Mouse (Mus musculus) ES-E14 (cell line): ENCODE data around the gene Dnaja4. TPM values are rescaled to one million over a fixed set of nuclear protein-coding genes. Genes with fewer than 3 reads are reported as not detected.

Experiments
- DNase-seq: peaks from one replicate; pipeline ENCODE4 v3.0.0-alpha.2; 2013; ENCODE audit warnings: low read depth, low spot score
- H3K27ac ChIP-seq: 2 replicates; pipeline ENCODE4 v1.5.1; 2012; ENCODE audit warnings: low read depth, mild to moderate bottlenecking, low read length, moderate library complexity, mixed read lengths; ENCODE audit not compliant: poor library complexity, insufficient read depth, severe bottlenecking
- H3K36me3 ChIP-seq: 2 replicates; pipeline ENCODE4 v1.6.1; 2012; ENCODE audit warnings: mild to moderate bottlenecking, low read length, moderate library complexity, mixed read lengths; ENCODE audit not compliant: control insufficient read depth, poor library complexity, insufficient read depth, severe bottlenecking
- H3K4me1 ChIP-seq, 2 experiments: fragments of 150-350 bp in 1 of 2; sonication (generic) in 1 of 2; 2 replicates each; pipeline ENCODE4 v1.6.1; 2012; ENCODE audit warnings: low read length in 2 of 2, mild to moderate bottlenecking in 1 of 2, mixed read lengths in 1 of 2; ENCODE audit not compliant: control insufficient read depth in 2 of 2, insufficient read depth in 2 of 2, poor library complexity in 1 of 2
- H3K4me3 ChIP-seq, 2 experiments: fragments of 150-350 bp in 1 of 2; sonication (generic) in 1 of 2; 2 replicates each; pipeline ENCODE4 v1.5.1; 2012; ENCODE audit warnings: low read length in 2 of 2, low read depth in 1 of 2, mild to moderate bottlenecking in 1 of 2, mixed read lengths in 1 of 2; ENCODE audit not compliant: insufficient read depth in 1 of 2, poor library complexity in 1 of 2, severe bottlenecking in 1 of 2
- H3K9ac ChIP-seq: 2 replicates; pipeline ENCODE4 v1.6.1; 2012; ENCODE audit warnings: low read depth, mild to moderate bottlenecking, low read length, mixed read lengths; ENCODE audit not compliant: poor library complexity, insufficient read depth, severe bottlenecking
- H3K9me3 ChIP-seq: fragments of 150-350 bp; sonication (generic); 2 replicates; pipeline ENCODE4 v1.6.1; 2012; ENCODE audit warnings: low read depth, mild to moderate bottlenecking, low read length; ENCODE audit not compliant: control insufficient read depth, insufficient read depth
- CHD2 ChIP-seq: IDR thresholded peaks from 2 replicates; pipeline ENCODE4 v1.6.1; 2014; ENCODE audit warnings: mild to moderate bottlenecking, low read depth, low read length, inconsistent platforms
- HCFC1 ChIP-seq: IDR thresholded peaks from 2 replicates; pipeline ENCODE4 v1.6.1; 2012; ENCODE audit warnings: low read length, inconsistent platforms, borderline replicate concordance; ENCODE audit not compliant: insufficient read depth
- MAFK ChIP-seq: IDR thresholded peaks from 2 replicates; pipeline ENCODE4 v1.6.1; 2014; ENCODE audit warnings: mild to moderate bottlenecking, low read depth, low read length, inconsistent platforms; ENCODE audit not compliant: insufficient read depth
- ZC3H11A ChIP-seq: IDR thresholded peaks from 2 replicates; pipeline ENCODE4 v1.6.1; 2012; ENCODE audit warnings: low read depth, mild to moderate bottlenecking, inconsistent platforms, low read length, borderline replicate concordance
- ZNF384 ChIP-seq: IDR thresholded peaks from 2 replicates; pipeline ENCODE4 v1.6.1; 2012; ENCODE audit warnings: low read depth, low read length, inconsistent platforms
- in situ Hi-C, 2 experiments: fragments of 600-800 bp; cut with MboI; formaldehyde crosslinking; loops; one replicate each; pipeline ENCODE4 v1.15.1; 2025; ENCODE audit warnings: low sequenced_read_pairs in 2 of 2, inconsistent platforms in 1 of 2; ENCODE audit not compliant: unreplicated experiment in 2 of 2
- total RNA-seq: library from RNA; depleted of rRNA; stranded (reverse); fragments of 300-350 nt; gene quantifications from 2 replicates; pipeline ENCODE4 v1.2.3, GENCODE M21; 2012

Gene Dnaja4
- total RNA-seq, 1 experiment = 1.3 TPM

DNA sequence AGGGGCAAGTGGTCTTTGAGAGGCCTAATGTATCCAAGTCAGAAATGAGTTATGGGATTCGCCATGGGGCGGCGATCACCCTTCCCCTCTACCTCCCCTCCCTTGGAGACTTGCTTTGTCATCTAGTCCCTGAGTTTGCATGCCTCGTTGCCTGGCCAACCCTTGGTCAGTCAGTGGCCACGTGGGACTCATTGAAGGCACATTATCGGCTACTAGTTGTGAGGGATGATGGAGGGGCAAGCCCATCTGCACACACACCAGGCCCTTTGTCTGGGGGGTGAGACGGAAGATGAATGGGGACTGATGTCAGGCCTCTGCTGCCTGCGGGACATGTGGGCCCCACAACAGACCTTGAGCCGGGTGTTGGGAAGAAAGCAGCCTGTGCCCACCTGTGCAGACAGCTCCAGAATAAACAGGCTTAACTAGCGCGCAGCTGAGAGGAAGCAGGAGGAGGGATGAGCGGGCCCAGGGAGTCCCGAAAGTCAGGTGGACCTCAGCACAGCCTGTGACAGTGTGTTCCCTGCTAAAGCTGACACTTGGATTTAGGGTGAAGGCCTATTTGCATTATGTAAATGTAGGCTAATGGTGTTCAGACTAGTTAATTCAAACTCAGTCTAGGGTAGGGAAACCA is 47.2 kb downstream of the Dnaja4 start:
- in situ Hi-C loops = loop anchor here in 1 of 2 experiments (10.0 to 25.0 kb wide), 2 partner anchors 59 to 366 kb away; no protein-coding TSS in a partner anchor

DNA sequence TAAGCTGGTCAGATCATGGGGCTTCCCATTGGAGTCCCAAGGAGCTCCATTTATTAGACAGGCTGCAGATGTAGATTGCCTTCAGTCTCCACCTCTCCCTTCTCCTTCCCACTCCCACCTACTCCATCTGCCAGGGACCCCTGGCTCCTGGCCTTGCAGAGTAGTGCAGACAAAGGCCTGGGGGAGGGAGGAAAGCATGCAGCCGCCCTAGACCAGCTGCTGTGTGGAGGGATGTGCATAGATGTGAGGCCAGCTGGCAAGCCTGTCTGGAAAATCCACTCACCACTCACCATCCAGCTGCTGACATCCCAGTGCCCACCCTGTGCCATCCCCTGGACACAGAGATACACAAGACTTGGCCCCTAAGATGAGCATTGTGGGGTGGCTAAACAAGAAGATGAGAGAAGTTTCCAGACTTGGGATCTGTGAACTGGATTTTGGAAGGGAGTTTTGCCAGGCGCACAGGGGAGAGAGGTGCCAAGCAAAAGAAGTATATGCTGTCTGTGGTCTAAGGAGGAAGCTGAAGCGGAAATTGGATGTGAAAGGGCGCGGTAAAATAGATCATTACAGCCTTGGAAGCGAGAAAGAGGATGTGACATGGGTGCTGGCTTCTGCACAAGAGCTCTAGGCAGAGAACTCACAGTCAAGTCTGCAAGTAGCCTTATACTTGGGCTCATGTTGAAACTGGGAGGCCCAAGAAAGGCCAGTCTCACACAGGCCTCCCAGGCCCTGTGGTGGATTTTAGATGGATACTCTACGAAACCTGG is 51.7 kb downstream of the Dnaja4 start:
- in situ Hi-C loops = no loop called here
- H3K36me3 ChIP-seq = no peaks in the 10 kb centered on the region
- no peak for TF ChIP-seq ZNF384
- no peak for TF ChIP-seq CHD2
- TF ChIP-seq MAFK = no peak
- no peak for TF ChIP-seq HCFC1
- no peak for TF ChIP-seq ZC3H11A
- H3K27ac ChIP-seq = no peak overlapping the region
- H3K9me3 ChIP-seq = no peaks in the 10 kb centered on the region
- H3K4me3 ChIP-seq = no peak overlapping the region
- no peak overlapping the region for H3K9ac ChIP-seq
- no peak for DNase-seq
- no peaks in the 10 kb centered on the region for H3K4me1 ChIP-seq

More for the DNA sequence above, 47.2 kb downstream of the Dnaja4 start:
- H3K9me3 ChIP-seq = no peaks in the 10 kb centered on the region
- TF ChIP-seq ZNF384 (no peak), ZC3H11A (no peak)
- H3K4me1 ChIP-seq = no peaks in the 10 kb centered on the region
- H3K9ac ChIP-seq = no peak overlapping the region
- H3K4me3 ChIP-seq = no peak overlapping the region
- DNase-seq = no peak
- no peaks in the 10 kb centered on the region for H3K36me3 ChIP-seq
- no peak overlapping the region for H3K27ac ChIP-seq

DNA sequence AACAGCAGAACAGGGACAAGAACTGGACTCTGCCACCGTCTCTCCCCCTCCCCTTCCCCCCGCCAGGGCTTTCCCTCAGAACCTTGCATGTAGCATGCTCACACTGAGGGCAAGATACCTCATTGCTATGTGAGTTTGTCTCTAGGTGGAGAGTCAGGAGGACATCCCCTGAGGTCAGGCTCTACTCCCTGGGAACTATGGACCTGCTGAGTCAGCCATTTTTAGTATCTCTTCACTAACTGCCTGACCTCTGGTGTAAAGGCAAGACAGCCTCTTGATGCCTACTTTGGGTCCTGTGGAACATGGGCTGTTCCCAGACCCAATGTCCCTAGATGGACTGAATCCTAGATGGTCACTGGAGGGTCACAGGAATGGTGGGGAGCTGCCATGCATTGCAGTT is 53.0 kb downstream of the Dnaja4 start:
- no peak overlapping the region; the same call in 1 of the 2 replicates for H3K27ac ChIP-seq
- in situ Hi-C loops = no loop called here

DNA sequence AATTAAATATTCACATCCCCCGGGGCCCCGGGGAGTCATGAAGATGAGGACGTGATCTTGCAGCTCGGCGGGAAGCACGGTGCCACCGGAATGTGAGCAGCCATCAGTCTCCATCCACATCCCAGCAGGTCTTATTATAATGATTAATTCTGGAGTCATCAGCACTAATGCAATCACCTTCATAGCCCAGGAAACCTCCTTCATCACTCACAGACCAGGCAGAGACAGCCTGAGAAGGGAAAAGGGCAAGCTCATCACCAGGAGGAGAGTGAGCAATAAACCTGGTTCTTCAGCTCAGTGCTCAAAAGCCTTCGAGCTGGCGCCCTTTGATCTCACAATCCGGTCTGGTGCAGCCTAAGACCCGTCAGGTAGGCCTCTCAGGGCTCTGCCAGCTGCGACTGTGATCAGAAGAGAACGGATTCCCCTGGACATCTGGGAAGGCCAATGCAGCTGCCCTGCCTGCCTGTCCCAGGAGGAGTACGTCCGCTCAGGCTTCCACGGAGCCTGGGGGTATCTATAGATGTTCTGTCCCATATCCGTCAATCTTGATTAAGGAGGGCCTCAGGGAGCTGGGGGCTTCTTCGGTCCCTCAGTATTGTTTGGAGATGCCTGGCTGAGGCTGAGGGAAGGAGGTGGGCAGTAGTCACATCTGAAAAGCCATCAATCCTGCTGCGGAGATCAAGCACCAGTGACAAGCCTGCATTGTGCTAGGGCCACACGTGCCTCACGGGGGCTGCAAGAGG is 53.7 kb downstream of the Dnaja4 start:
- no peak overlapping the region for H3K9ac ChIP-seq
- H3K9me3 ChIP-seq = no peaks in the 10 kb centered on the region
- no peak for TF ChIP-seq HCFC1
- no peak for TF ChIP-seq CHD2
- TF ChIP-seq ZC3H11A = no peak
- no peak for TF ChIP-seq MAFK
- TF ChIP-seq ZNF384 = no peak
- H3K27ac ChIP-seq = no peak overlapping the region
- no peak overlapping the region for H3K4me3 ChIP-seq
- in situ Hi-C loops = no loop called here
- DNase-seq = no peak
- no peaks in the 10 kb centered on the region for H3K4me1 ChIP-seq
- H3K36me3 ChIP-seq = no peaks in the 10 kb centered on the region

More for the DNA sequence above, 53.0 kb downstream of the Dnaja4 start:
- DNase-seq = no peak
- Histone ChIP-seq H3K4me3 (no peak overlapping the region), H3K9me3 (no peaks in the 10 kb centered on the region), H3K9ac (no peak overlapping the region), H3K4me1 (no peaks in the 10 kb centered on the region), H3K36me3 (no peaks in the 10 kb centered on the region)
- no peak for TF ChIP-seq ZC3H11A
- TF ChIP-seq MAFK = peak; percentile 92
- no peak for TF ChIP-seq CHD2
- no peak for TF ChIP-seq HCFC1
